Mouse (Mus musculus) layer of hippocampus, adult 2 months (tissue): ENCODE data around the gene Ascl2. TPM values are rescaled to one million over a fixed set of nuclear protein-coding genes. Genes with fewer than 3 reads are reported as not detected.

Source experiments
- DNase-seq, 2 experiments: peaks; one replicate each; pipeline ENCODE4 v3.0.0; 2022; ENCODE audit warnings: low spot score in 2 of 2
- H3K27ac ChIP-seq: fragments of 200-600 bp; 2 replicates; pipeline ENCODE4 v1.8.1; 2022
- H3K4me3 ChIP-seq: fragments of 200-600 bp; 2 replicates; pipeline ENCODE4 v1.8.1; 2022; ENCODE audit warnings: mild to moderate bottlenecking
- CTCF ChIP-seq: fragments of 200-600 bp; conservative IDR thresholded peaks from 2 replicates; pipeline ENCODE4 v1.8.1; 2022; ENCODE audit warnings: antibody characterized with exemption, mild to moderate bottlenecking, moderate library complexity
- total RNA-seq, 2 experiments: library from RNA; stranded (reverse); gene quantifications; 2 replicates each; pipeline ENCODE4 v1.2.3; 2021

Gene Ascl2
- total RNA-seq, 2 experiments from 2014 or later = 0.28 to 0.37 TPM

GRCm38 (mm10) chr7:143008370-143008926 is 39.4 kb upstream of the Ascl2 start:
- no peak for DNase-seq
- Histone ChIP-seq H3K4me3 (no peak overlapping the region), H3K27ac (peak overlapping the region; percentile 89)
- peak; percentile 31 for TF ChIP-seq CTCF

GRCm38 (mm10) chr7:143007599-143008369 is 38.7 kb upstream of the Ascl2 start:
- peak; percentile 91 to 97 for DNase-seq
- Histone ChIP-seq H3K4me3 (no peak overlapping the region), H3K27ac (peak overlapping the region; percentile 89)
- TF ChIP-seq CTCF = peak; percentile 91

- no peak for DNase-seq
- H3K27ac ChIP-seq = peak overlapping the region; percentile 89; the same call in 1 of the 2 replicates
- no peak overlapping the region for H3K4me3 ChIP-seq
- no peak for TF ChIP-seq CTCF
These were observed 37.9 kb upstream of the Ascl2 start for GRCm38 (mm10) chr7:143006756-143007598.

- H3K27ac ChIP-seq = no peak overlapping the region
- DNase-seq = no peak
- TF ChIP-seq CTCF = no peak
- no peak overlapping the region for H3K4me3 ChIP-seq
These were observed 37.2 kb upstream of the Ascl2 start for GRCm38 (mm10) chr7:143006097-143006755.

GRCm38 (mm10) chr7:143005344-143006096 is 36.5 kb upstream of the Ascl2 start:
- no peak for TF ChIP-seq CTCF
- no peak overlapping the region for H3K4me3 ChIP-seq
- no peak overlapping the region for H3K27ac ChIP-seq
- DNase-seq = no peak

- no peak for DNase-seq
- no peak for TF ChIP-seq CTCF
- no peak within 1 kb of the TSS for H3K4me3 ChIP-seq
- H3K27ac ChIP-seq = no peak within 1 kb of the TSS
These were observed 35.8 kb upstream of the Ascl2 start, which contains the start of gene Tspan32 for GRCm38 (mm10) chr7:143004727-143005343. Gene Tspan32 (plus strand): TSS chr7:143005046.

GRCm38 (mm10) chr7:143002679-143003078 is 33.6 kb upstream of the Ascl2 start:
- H3K4me3 ChIP-seq = no peak overlapping the region
- no peak for DNase-seq
- peak; percentile 62 for TF ChIP-seq CTCF

GRCm38 (mm10) chr7:142997403-142998150 is 28.5 kb upstream of the Ascl2 start:
- no peak for TF ChIP-seq CTCF
- Histone ChIP-seq H3K27ac (no peak overlapping the region), H3K4me3 (no peak overlapping the region)
- DNase-seq = no peak

More at GRCm38 (mm10) chr7:143002679-143003078, 33.6 kb upstream of the Ascl2 start:
- H3K27ac ChIP-seq = no peak overlapping the region

- TF ChIP-seq CTCF = no peak
- no peak overlapping the region for H3K27ac ChIP-seq
These were observed 27.9 kb upstream of the Ascl2 start for GRCm38 (mm10) chr7:142996998-142997397.

GRCm38 (mm10) chr7:142995630-142996338 is 26.7 kb upstream of the Ascl2 start:
- no peak overlapping the region for H3K4me3 ChIP-seq
- no peak for DNase-seq
- TF ChIP-seq CTCF = no peak
- no peak overlapping the region for H3K27ac ChIP-seq

More at GRCm38 (mm10) chr7:142996998-142997397, 27.9 kb upstream of the Ascl2 start:
- no peak overlapping the region for H3K4me3 ChIP-seq
- no peak for DNase-seq
